Comparison of ENCODE assay signal across 8 mouse cellular contexts in the genomic region with DNA sequence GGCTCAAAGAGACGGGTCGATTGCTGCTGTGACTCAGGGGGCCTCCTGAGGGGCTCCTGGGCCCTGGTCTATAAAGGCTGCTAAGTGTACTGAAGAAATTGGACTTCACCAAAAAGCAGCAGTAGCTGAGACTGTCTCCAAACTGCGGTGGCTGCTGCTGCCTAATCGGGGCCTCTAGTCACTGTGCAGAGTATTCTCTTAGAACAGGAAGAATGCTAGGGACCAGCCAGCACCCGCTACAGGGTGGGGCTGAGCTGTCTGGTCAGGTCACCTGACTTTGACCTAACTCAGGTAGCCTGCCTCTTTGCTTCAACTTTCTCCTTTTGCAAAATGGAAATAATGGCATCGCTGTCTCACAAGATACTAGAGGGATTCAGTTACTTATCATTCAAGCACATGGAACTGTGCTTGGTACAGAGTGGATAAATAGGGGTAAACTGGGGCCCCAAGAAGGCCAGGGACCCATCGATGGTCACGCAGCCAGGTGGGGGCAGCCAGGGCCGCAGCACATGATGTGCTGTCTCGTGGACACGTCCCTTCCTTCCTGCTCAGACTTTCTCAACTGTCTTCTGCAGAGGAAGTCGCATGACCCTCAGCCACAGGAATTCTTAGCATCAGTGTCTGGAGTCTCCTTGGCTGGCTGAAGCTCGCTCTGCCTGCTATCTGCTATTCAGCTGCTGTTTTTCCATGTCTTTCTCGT. TPM values are rescaled to one million over a fixed set of nuclear protein-coding genes. Genes with fewer than 3 reads are reported as not detected.
A peak's percentile ranks its signal among the peaks of the same experiment; 100 is the strongest.
DNase-seq lines count a peak whose midpoint lies in the region; ATAC-seq and TF ChIP-seq lines count a peak whose summit lies in the region.

No protein-coding gene starts in this region.

- no peaks in the 10 kb centered on the region for H3K36me3 ChIP-seq in intestine, embryonic 15.5 days

- H3K4me3 ChIP-seq in intestine, embryonic 15.5 days (replicated peaks) = no peak overlapping the region

- intact Hi-C loops in heart, postnatal 36 days (cut with DNase I) = no loop called here

- H3K9ac ChIP-seq in intestine, embryonic 15.5 days = no peak overlapping the region

- H3K9me3 ChIP-seq in intestine, embryonic 15.5 days = no peaks in the 10 kb centered on the region

- H3K27ac ChIP-seq in intestine, embryonic 15.5 days = 0 out of 2 replicates have a peak overlapping the region, but pooled peaks have one; percentile 3

- no peak overlapping the region for H3K4me2 ChIP-seq in intestine, embryonic 15.5 days (replicated peaks)

- peak; percentile 55 for DNase-seq in heart, adult 8-10 months (ENCODE audit: low spot score)
- DNase-seq in heart, postnatal 36 days = no peak
- DNase-seq in Patski (ENCODE audit: low read depth, low spot score) = no peak
- DNase-seq in urinary bladder, postnatal 25 days (ENCODE audit: low spot score) = no peak
- DNase-seq in cerebellum, adult 9-11 months = no peak
- DNase-seq in adrenal gland, postnatal 10 days = no peak

- CTCF ChIA-PET in Patski (lab: Charles Lee) = no interaction called here

- TF ChIP-seq CTCF in Patski (IDR thresholded peaks at IDR 0.05) = no peak

- WGBS in intestine, embryonic 15.5 days = 47% methylated on average over 14 of the region's 14 CpGs

- H3K27me3 ChIP-seq in Patski = no peaks in the 10 kb centered on the region
- no peaks in the 10 kb centered on the region for H3K27me3 ChIP-seq in intestine, embryonic 15.5 days (replicated peaks)

- peak; percentile 41 for ATAC-seq in Patski
- no peak for ATAC-seq in intestine, embryonic 15.5 days
- ATAC-seq in megakaryocyte, adult 5-6 weeks (ENCODE audit: poor library complexity, severe bottlenecking) = peak; percentile 62

- POLR2A ChIA-PET in Patski (lab: Charles Lee) = interaction anchor here (0.6 kb wide), 1 partner anchor 28 kb away, joined by 4 read pairs; no protein-coding TSS in a partner anchor

- in situ Hi-C loops in Patski (cut with MboI; ENCODE audit: low pct_unique_long_range_greater_than_20kb) = no loop called here

- H3K4me1 ChIP-seq in intestine, embryonic 15.5 days (replicated peaks) = peaks cover 65% of the 10 kb centered on the region

RNA-seq across cellular contexts. Expression of a gene that starts 24.2 kb away (rescaled TPM):
- 1 to 10 TPM; 2.3 to 5.0 (median 2.7) TPM for total RNA-seq in heart, adult 8-10 months (2022)
- 1 to 10 TPM; 4.0 to 4.7 TPM for total RNA-seq in heart, postnatal 36 days (2021)
- polyA plus RNA-seq in Patski (2021) = 157 TPM
- polyA plus RNA-seq in intestine, embryonic 15.5 days (2015; fragmentation: Nextera tagmentation; extraction: Ambion mirVana) = 102 and 104 TPM in 2 replicates
- 4.1 and 6.9 TPM in 2 replicates for total RNA-seq in megakaryocyte, adult 5-6 weeks (2015)
- 1.9 and 3.4 TPM in 2 replicates for total RNA-seq in megakaryocyte, adult 5-6 weeks (2017)
- 10 to 100 TPM; 18.9 to 19.4 TPM for total RNA-seq in adrenal gland, postnatal 10 days (2021)
